Mouse (Mus musculus) embryonic facial prominence, embryonic 15.5 days (tissue): ENCODE results near the gene Ccdc107. TPM values are rescaled to one million over a fixed set of nuclear protein-coding genes. Genes with fewer than 3 reads are reported as not detected.
A peak's percentile ranks its signal among the peaks of the same experiment; 100 is the strongest.

Source experiments
- ATAC-seq: fragments of 200-750 bp; cut with Nextera tagmentation; 2 replicates; pipeline ENCODE4 v1.8.0; 2017; ENCODE audit warnings: low read depth, moderate TSS enrichment; ENCODE audit not compliant: insufficient number of reproducible peaks, low FRiP score, low TSS enrichment
- H3K27ac ChIP-seq: fragments of 300-500 bp; sonication (generic); replicated peaks from 2 replicates; pipeline ENCODE4 v1.5.1; 2015; ENCODE audit warnings: mild to moderate bottlenecking, inconsistent platforms
- H3K27me3 ChIP-seq: fragments of 300-500 bp; sonication (generic); 2 replicates; pipeline ENCODE4 v1.6.1; 2015; ENCODE audit warnings: inconsistent platforms
- H3K36me3 ChIP-seq: fragments of 300-500 bp; sonication (generic); 2 replicates; pipeline ENCODE4 v1.6.1; 2015; ENCODE audit warnings: mild to moderate bottlenecking, inconsistent platforms
- H3K4me1 ChIP-seq: fragments of 300-500 bp; sonication (generic); 2 replicates; pipeline ENCODE4 v1.6.1; 2015; ENCODE audit warnings: inconsistent platforms
- H3K4me2 ChIP-seq: fragments of 300-500 bp; sonication (generic); replicated peaks from 2 replicates; pipeline ENCODE4 v1.6.1; 2015; ENCODE audit warnings: mild to moderate bottlenecking, inconsistent platforms
- H3K4me3 ChIP-seq: fragments of 300-500 bp; sonication (generic); replicated peaks from 2 replicates; pipeline ENCODE4 v1.5.1; 2015; ENCODE audit warnings: mild to moderate bottlenecking, inconsistent platforms
- H3K9ac ChIP-seq: fragments of 300-500 bp; sonication (generic); 2 replicates; pipeline ENCODE4 v1.6.1; 2015; ENCODE audit warnings: inconsistent platforms
- H3K9me3 ChIP-seq: fragments of 300-500 bp; sonication (generic); replicated peaks from 2 replicates; pipeline ENCODE4 v1.6.1; 2016; ENCODE audit warnings: inconsistent platforms
- WGBS: fragments of 180-500 bp; shearing (Covaris S2); methylation state at CpG from one replicate; pipeline ENCODE4 v1.1.7; 2015; 5-methylcytosine and 5-hydroxymethylcytosine counted together
- polyA plus RNA-seq: library from polyadenylated mRNA; unstranded; fragments of >200 nt; fragmentation: Nextera tagmentation; extraction: Ambion mirVana; gene quantifications from 2 replicates; pipeline ENCODE4 v1.2.1, GENCODE M21; 2015

Ccdc107 gene
- polyA plus RNA-seq: 71.7 and 81.0 TPM in 2 replicates

GRCm38 (mm10) chr4:43492821-43493185, at the start of gene Ccdc107:
TSS of gene Ccdc107 (plus strand) at chr4:43492900.
- Histone ChIP-seq H3K4me3 (peak within 1 kb of the TSS; percentile 87), H3K27me3 (no peaks in the 10 kb centered on the region), H3K4me1 (peaks cover 24% of the 10 kb centered on the region), H3K4me2 (peak within 1 kb of the TSS; percentile 66), H3K9ac (peak within 1 kb of the TSS; percentile 88), H3K9me3 (no peaks in the 10 kb centered on the region), H3K36me3 (peaks cover 5% of the 10 kb centered on the region; the same call in 1 of the 2 replicates), H3K27ac (peak within 1 kb of the TSS; percentile 94)
- ATAC-seq: peak; percentile 97
- under 1% methylated on average over 25 of the region's 25 CpGs for WGBS

GRCm38 (mm10) chr4:43443511-43443910, 49.2 kb upstream of the Ccdc107 start:
- H3K27me3 ChIP-seq: no peaks in the 10 kb centered on the region
- peak overlapping the region; percentile 96 for H3K9ac ChIP-seq
- ATAC-seq: no peak
- peak overlapping the region; percentile 96 for H3K4me3 ChIP-seq
- H3K36me3 ChIP-seq: peaks cover 31% of the 10 kb centered on the region
- H3K4me2 ChIP-seq: peak overlapping the region; percentile 79
- peaks cover 30% of the 10 kb centered on the region for H3K4me1 ChIP-seq
- under 1% methylated on average over 28 of the region's 28 CpGs for WGBS
- no peaks in the 10 kb centered on the region for H3K9me3 ChIP-seq
- H3K27ac ChIP-seq: peak overlapping the region; percentile 94

GRCm38 (mm10) chr4:43447251-43447650, 45.4 kb upstream of the Ccdc107 start:
- H3K36me3 ChIP-seq: peaks cover 31% of the 10 kb centered on the region
- H3K27ac ChIP-seq: peak overlapping the region; percentile 5; the same call in 1 of the 2 replicates
- H3K27me3 ChIP-seq: 0 out of 2 replicates have a peak, but pooled peaks cover 3% of the 10 kb centered on the region
- 80% methylated on average over 13 of the region's 13 CpGs for WGBS
- no peak overlapping the region for H3K4me2 ChIP-seq
- ATAC-seq: peak; percentile 32
- H3K9ac ChIP-seq: no peak overlapping the region
- H3K4me3 ChIP-seq: no peak overlapping the region
- H3K4me1 ChIP-seq: peaks cover 31% of the 10 kb centered on the region
- H3K9me3 ChIP-seq: no peaks in the 10 kb centered on the region

GRCm38 (mm10) chr4:43448554-43448953, 44.1 kb upstream of the Ccdc107 start:
- Histone ChIP-seq H3K4me2 (no peak overlapping the region), H3K9me3 (no peaks in the 10 kb centered on the region), H3K36me3 (peaks cover 31% of the 10 kb centered on the region), H3K9ac (no peak overlapping the region), H3K4me1 (peaks cover 38% of the 10 kb centered on the region), H3K4me3 (no peak overlapping the region), H3K27ac (no peak overlapping the region), H3K27me3 (peaks cover 12% of the 10 kb centered on the region; the same call in 1 of the 2 replicates)
- no peak for ATAC-seq
- WGBS: 82% methylated on average over 3 of the region's 3 CpGs

- 50% methylated on average over 11 of the region's 11 CpGs for WGBS
- H3K9me3 ChIP-seq: no peaks in the 10 kb centered on the region
- H3K4me2 ChIP-seq: no peak overlapping the region
- H3K27ac ChIP-seq: no peak overlapping the region
- no peak overlapping the region for H3K9ac ChIP-seq
- H3K4me1 ChIP-seq: peaks cover 28% of the 10 kb centered on the region
- peaks cover 24% of the 10 kb centered on the region; the same call in 1 of the 2 replicates for H3K27me3 ChIP-seq
- ATAC-seq: no peak
- H3K36me3 ChIP-seq: peaks cover 5% of the 10 kb centered on the region
- H3K4me3 ChIP-seq: no peak overlapping the region
Observed at GRCm38 (mm10) chr4:43452315-43452714, 40.4 kb upstream of the Ccdc107 start.

GRCm38 (mm10) chr4:43453413-43453812, 39.3 kb upstream of the Ccdc107 start:
- H3K27me3 ChIP-seq: peaks cover 24% of the 10 kb centered on the region; the same call in 1 of the 2 replicates
- H3K27ac ChIP-seq: no peak overlapping the region
- H3K4me3 ChIP-seq: peak overlapping the region; percentile 29
- under 1% methylated on average over 18 of the region's 18 CpGs for WGBS
- no peaks in the 10 kb centered on the region for H3K36me3 ChIP-seq
- H3K9me3 ChIP-seq: no peaks in the 10 kb centered on the region
- no peak for ATAC-seq
- H3K4me2 ChIP-seq: peak overlapping the region; percentile 53
- H3K4me1 ChIP-seq: peaks cover 20% of the 10 kb centered on the region
- H3K9ac ChIP-seq: peak overlapping the region; percentile 28; the same call in 1 of the 2 replicates

GRCm38 (mm10) chr4:43454041-43454836, 38.5 kb upstream of the Ccdc107 start, which contains the start of gene Cd72:
TSS of gene Cd72 (minus strand) at chr4:43454628.
- Histone ChIP-seq H3K27me3 (peaks cover 24% of the 10 kb centered on the region; the same call in 1 of the 2 replicates), H3K4me3 (peak within 1 kb of the TSS; percentile 29), H3K36me3 (no peaks in the 10 kb centered on the region), H3K4me2 (peak within 1 kb of the TSS; percentile 53), H3K9ac (peak within 1 kb of the TSS; percentile 28; the same call in 1 of the 2 replicates), H3K27ac (no peak within 1 kb of the TSS), H3K4me1 (peaks cover 18% of the 10 kb centered on the region), H3K9me3 (no peaks in the 10 kb centered on the region)
- ATAC-seq: no peak
- 31% methylated on average over 20 of the region's 20 CpGs for WGBS

- no peak for ATAC-seq
- 31% methylated on average over 4 of the region's 4 CpGs for WGBS
Observed at GRCm38 (mm10) chr4:43456470-43456869, 36.2 kb upstream of the Ccdc107 start.

GRCm38 (mm10) chr4:43457124-43457523, 35.6 kb upstream of the Ccdc107 start:
- Histone ChIP-seq H3K9me3 (no peaks in the 10 kb centered on the region), H3K9ac (no peak overlapping the region), H3K27ac (no peak overlapping the region), H3K4me1 (peaks cover 18% of the 10 kb centered on the region), H3K4me3 (no peak overlapping the region), H3K36me3 (no peaks in the 10 kb centered on the region), H3K27me3 (peaks cover 22% of the 10 kb centered on the region; the same call in 1 of the 2 replicates), H3K4me2 (no peak overlapping the region)
- ATAC-seq: no peak
- WGBS: 25% methylated on average over 8 of the region's 8 CpGs

More at GRCm38 (mm10) chr4:43456470-43456869, 36.2 kb upstream of the Ccdc107 start:
- Histone ChIP-seq H3K9me3 (no peaks in the 10 kb centered on the region), H3K4me3 (no peak overlapping the region), H3K27ac (no peak overlapping the region), H3K4me2 (no peak overlapping the region), H3K4me1 (peaks cover 18% of the 10 kb centered on the region), H3K27me3 (peaks cover 24% of the 10 kb centered on the region; the same call in 1 of the 2 replicates), H3K9ac (no peak overlapping the region), H3K36me3 (no peaks in the 10 kb centered on the region)

- ATAC-seq: no peak
- no peak overlapping the region for H3K27ac ChIP-seq
- 0 out of 2 replicates have a peak, but pooled peaks cover 5% of the 10 kb centered on the region for H3K4me1 ChIP-seq
- no peak overlapping the region for H3K4me2 ChIP-seq
- no peak overlapping the region for H3K9ac ChIP-seq
- no peaks in the 10 kb centered on the region for H3K27me3 ChIP-seq
- H3K9me3 ChIP-seq: no peaks in the 10 kb centered on the region
- 93% methylated on average over 5 of the region's 5 CpGs for WGBS
- H3K4me3 ChIP-seq: no peak overlapping the region
- no peaks in the 10 kb centered on the region for H3K36me3 ChIP-seq
Observed at GRCm38 (mm10) chr4:43463102-43463501, 29.6 kb upstream of the Ccdc107 start.

GRCm38 (mm10) chr4:43465935-43466334, 26.8 kb upstream of the Ccdc107 start:
- H3K4me1 ChIP-seq: 0 out of 2 replicates have a peak, but pooled peaks cover 5% of the 10 kb centered on the region
- 80% methylated on average over 6 of the region's 6 CpGs for WGBS
- no peaks in the 10 kb centered on the region for H3K36me3 ChIP-seq
- ATAC-seq: no peak
- no peaks in the 10 kb centered on the region for H3K27me3 ChIP-seq
- H3K4me2 ChIP-seq: no peak overlapping the region
- H3K4me3 ChIP-seq: no peak overlapping the region
- H3K27ac ChIP-seq: no peak overlapping the region
- no peak overlapping the region for H3K9ac ChIP-seq
- H3K9me3 ChIP-seq: no peaks in the 10 kb centered on the region
